Mouse (Mus musculus) MEL (cell line): ENCODE measurements around the gene Cx3cr1. TPM values are rescaled to one million over a fixed set of nuclear protein-coding genes. Genes with fewer than 3 reads are reported as not detected.

Experiments used
- DNase-seq: peaks from one replicate; pipeline ENCODE4 v3.0.0; 2011; ENCODE audit warnings: low read depth, low spot score
- H3K27ac ChIP-seq: 2 replicates; pipeline ENCODE4 v1.5.1; 2012; ENCODE audit warnings: low read depth, mild to moderate bottlenecking, control low read depth, low read length, moderate library complexity; ENCODE audit not compliant: control insufficient read depth
- H3K27me3 ChIP-seq, 2 experiments: fragments of 150-350 bp in 1 of 2; sonication (generic) in 1 of 2; 2 replicates each; pipeline ENCODE4 v1.6.1; 2012; ENCODE audit warnings: low read length in 2 of 2, mild to moderate bottlenecking in 2 of 2, improper control_type of control experiment in 1 of 2, moderate library complexity in 1 of 2; ENCODE audit not compliant: insufficient read depth in 2 of 2, control insufficient read depth in 1 of 2
- H3K36me3 ChIP-seq, 2 experiments: 2 replicates each; pipeline ENCODE4 v1.6.1; 2012 to 2014; ENCODE audit warnings: low read length in 2 of 2, improper control_type of control experiment in 1 of 2, inconsistent platforms in 1 of 2, mild to moderate bottlenecking in 1 of 2; ENCODE audit not compliant: insufficient read depth in 2 of 2, control insufficient read depth in 1 of 2
- H3K4me1 ChIP-seq, 2 experiments: fragments of 150-350 bp in 1 of 2; sonication (generic) in 1 of 2; 2 replicates each; pipeline ENCODE4 v1.6.1; 2012; ENCODE audit warnings: low read length in 2 of 2, improper control_type of control experiment in 1 of 2, mild to moderate bottlenecking in 1 of 2; ENCODE audit not compliant: insufficient read depth in 2 of 2, control insufficient read depth in 1 of 2
- H3K4me3 ChIP-seq, 2 experiments: fragments of 150-350 bp in 1 of 2; sonication (generic) in 1 of 2; 2 replicates each; pipeline ENCODE4 v1.5.1; 2012; ENCODE audit warnings: low read depth in 2 of 2, low read length in 2 of 2, mild to moderate bottlenecking in 2 of 2, moderate library complexity in 2 of 2, control low read depth in 1 of 2, improper control_type of control experiment in 1 of 2; ENCODE audit not compliant: control insufficient read depth in 1 of 2, insufficient read depth in 1 of 2
- H3K79me2 ChIP-seq: 2 replicates; pipeline ENCODE4 v1.6.1; 2012; ENCODE audit warnings: mild to moderate bottlenecking, low read length, moderate library complexity; ENCODE audit not compliant: control insufficient read depth, poor library complexity, insufficient read depth
- H3K9ac ChIP-seq: 2 replicates; pipeline ENCODE4 v1.6.1; 2012; ENCODE audit warnings: low read depth, mild to moderate bottlenecking, control low read depth, low read length, moderate library complexity; ENCODE audit not compliant: control insufficient read depth, poor library complexity, severe bottlenecking
- H3K9me3 ChIP-seq: fragments of 150-350 bp; sonication (generic); replicated peaks from 2 replicates; pipeline ENCODE4 v1.6.1; 2012; ENCODE audit warnings: mild to moderate bottlenecking, low read length, improper control_type of control experiment, moderate library complexity; ENCODE audit not compliant: insufficient read depth
- BHLHE40 ChIP-seq: IDR thresholded peaks from 2 replicates; pipeline ENCODE4 v1.6.1; 2012; ENCODE audit warnings: low read depth, mild to moderate bottlenecking, inconsistent platforms, low read length, improper control_type of control experiment, borderline replicate concordance
- CHD1 ChIP-seq: IDR thresholded peaks from 2 replicates; pipeline ENCODE4 v1.6.1; 2012; ENCODE audit warnings: low read depth, mild to moderate bottlenecking, inconsistent platforms, low read length, improper control_type of control experiment
- CHD2 ChIP-seq: IDR thresholded peaks from 2 replicates; pipeline ENCODE4 v1.6.1; 2011; ENCODE audit warnings: low read length, improper control_type of control experiment
- CTCF ChIP-seq, 3 experiments: IDR thresholded peaks in 2 of 3; conservative IDR thresholded peaks in 1 of 3; 2 replicates each; pipeline ENCODE4 v1.5.1; 2011 to 2012; ENCODE audit warnings: low read length in 3 of 3, low read depth in 2 of 3, mild to moderate bottlenecking in 2 of 3, improper control_type of control experiment in 1 of 3, inconsistent platforms in 1 of 3, mixed read lengths in 1 of 3, moderate library complexity in 1 of 3; ENCODE audit not compliant: control insufficient read depth in 1 of 3, insufficient read depth in 1 of 3, poor library complexity in 1 of 3, severe bottlenecking in 1 of 3
- E2F4 ChIP-seq: IDR thresholded peaks from 2 replicates; pipeline ENCODE4 v1.6.1; 2011; ENCODE audit warnings: low read depth, low read length, improper control_type of control experiment, borderline replicate concordance
- ELF1 ChIP-seq: IDR thresholded peaks from 2 replicates; pipeline ENCODE4 v1.6.1; 2014; ENCODE audit warnings: low read depth, mild to moderate bottlenecking, inconsistent platforms, low read length, improper control_type of control experiment, moderate library complexity
- ETS1 ChIP-seq: IDR thresholded peaks from 2 replicates; pipeline ENCODE4 v1.6.1; 2012; ENCODE audit warnings: low read depth, mild to moderate bottlenecking, inconsistent platforms, low read length, improper control_type of control experiment, moderate library complexity
- GABPA ChIP-seq: IDR thresholded peaks from 2 replicates; pipeline ENCODE4 v1.6.1; 2012; ENCODE audit warnings: low read depth, mild to moderate bottlenecking, inconsistent platforms, low read length, improper control_type of control experiment, moderate library complexity
- GATA1 ChIP-seq: IDR thresholded peaks from 2 replicates; pipeline ENCODE4 v1.6.1; 2011; ENCODE audit warnings: low read depth, low read length, improper control_type of control experiment
- KAT2A ChIP-seq: conservative IDR thresholded peaks from 2 replicates; pipeline ENCODE4 v1.6.1; 2012; ENCODE audit warnings: low read depth, low read length, improper control_type of control experiment, inconsistent platforms
- MAFK ChIP-seq: IDR thresholded peaks from 2 replicates; pipeline ENCODE4 v1.6.1; 2011; ENCODE audit warnings: low read depth, mild to moderate bottlenecking, low read length, improper control_type of control experiment, borderline replicate concordance
- MAX ChIP-seq: IDR thresholded peaks from 2 replicates; pipeline ENCODE4 v1.6.1; 2011; ENCODE audit warnings: low read length, improper control_type of control experiment
- MAZ ChIP-seq: IDR thresholded peaks from 2 replicates; pipeline ENCODE4 v1.6.1; 2012; ENCODE audit warnings: low read depth, mild to moderate bottlenecking, inconsistent platforms, low read length, improper control_type of control experiment
- MEF2A ChIP-seq: IDR thresholded peaks from 2 replicates; pipeline ENCODE4 v1.6.1; 2014; ENCODE audit warnings: low read depth, mild to moderate bottlenecking, inconsistent platforms, low read length, improper control_type of control experiment; ENCODE audit not compliant: poor library complexity, insufficient replicate concordance, severe bottlenecking; ENCODE audit errors: extremely low read depth
- MXI1 ChIP-seq: IDR thresholded peaks from 2 replicates; pipeline ENCODE4 v1.6.1; 2011; ENCODE audit warnings: mild to moderate bottlenecking, low read depth, low read length, improper control_type of control experiment
- MYC ChIP-seq: IDR thresholded peaks from 2 replicates; pipeline ENCODE4 v1.6.1; 2011; ENCODE audit warnings: low read depth, mild to moderate bottlenecking, low read length, improper control_type of control experiment, moderate library complexity
- NELFE ChIP-seq: IDR thresholded peaks from 2 replicates; pipeline ENCODE4 v1.6.1; 2011; ENCODE audit warnings: low read depth, low read length, improper control_type of control experiment
- NRF1 ChIP-seq: IDR thresholded peaks from 2 replicates; pipeline ENCODE4 v1.6.1; 2014; ENCODE audit warnings: low read depth, mild to moderate bottlenecking, inconsistent platforms, low read length, improper control_type of control experiment, moderate library complexity; ENCODE audit not compliant: poor library complexity, insufficient read depth, severe bottlenecking
- POLR2AphosphoS2 ChIP-seq: IDR thresholded peaks from 2 replicates; pipeline ENCODE4 v1.6.1; 2011; ENCODE audit warnings: low read length, improper control_type of control experiment
- POLR2AphosphoS5 ChIP-seq: IDR thresholded peaks from 2 replicates; pipeline ENCODE4 v1.6.1; 2012; ENCODE audit warnings: low read depth, borderline replicate concordance, mild to moderate bottlenecking, inconsistent platforms, low read length, moderate library complexity, mixed read lengths
- RAD21 ChIP-seq: IDR thresholded peaks from 2 replicates; pipeline ENCODE4 v1.6.1; 2011; ENCODE audit warnings: mild to moderate bottlenecking, low read depth, low read length, improper control_type of control experiment
- SIN3A ChIP-seq: IDR thresholded peaks from 2 replicates; pipeline ENCODE4 v1.6.1; 2012; ENCODE audit warnings: low read length, improper control_type of control experiment, inconsistent platforms
- SMC3 ChIP-seq: IDR thresholded peaks from 2 replicates; pipeline ENCODE4 v1.6.1; 2011; ENCODE audit warnings: low read depth, low read length, improper control_type of control experiment
- TBP ChIP-seq: IDR thresholded peaks from 2 replicates; pipeline ENCODE4 v1.8.0; 2011; ENCODE audit warnings: low read depth, low read length, improper control_type of control experiment
- TCF12 ChIP-seq: IDR thresholded peaks from 2 replicates; pipeline ENCODE4 v1.6.1; 2014; ENCODE audit warnings: low read depth, mild to moderate bottlenecking, inconsistent platforms, low read length, improper control_type of control experiment, moderate library complexity
- USF1 ChIP-seq: IDR thresholded peaks from 2 replicates; pipeline ENCODE4 v1.6.1; 2014; ENCODE audit warnings: low read depth, mild to moderate bottlenecking, inconsistent platforms, low read length, improper control_type of control experiment, moderate library complexity
- USF2 ChIP-seq, 2 experiments: IDR thresholded peaks; 2 replicates each; pipeline ENCODE4 v1.6.1; 2011 to 2012; ENCODE audit warnings: improper control_type of control experiment in 2 of 2, low read length in 2 of 2, borderline replicate concordance in 1 of 2, inconsistent platforms in 1 of 2, low read depth in 1 of 2, mild to moderate bottlenecking in 1 of 2; ENCODE audit not compliant: insufficient read depth in 1 of 2
- ZC3H11A ChIP-seq: IDR thresholded peaks from 2 replicates; pipeline ENCODE4 v1.6.1; 2012; ENCODE audit warnings: low read depth, mild to moderate bottlenecking, inconsistent platforms, low read length, improper control_type of control experiment
- ZKSCAN1 ChIP-seq: IDR thresholded peaks from 2 replicates; pipeline ENCODE4 v1.6.1; 2012; ENCODE audit warnings: low read depth, mild to moderate bottlenecking, inconsistent platforms, low read length, improper control_type of control experiment, moderate library complexity
- ZMIZ1 ChIP-seq: IDR thresholded peaks from 2 replicates; pipeline ENCODE4 v1.6.1; 2012; ENCODE audit warnings: low read depth, mild to moderate bottlenecking, inconsistent platforms, low read length, improper control_type of control experiment, moderate library complexity
- polyA plus RNA-seq, 2 experiments: library from polyadenylated mRNA; stranded (reverse) in 1 of 2; unstranded in 1 of 2; fragments of >175 nt in 1 of 2; fragments of >200 nt in 1 of 2; gene quantifications; 2 replicates each; pipeline versions ENCODE4 v1.2.1 to v1.2.4; 2012; ENCODE audit warnings: low replicate concordance in 2 of 2, low read depth in 1 of 2; ENCODE audit not compliant: insufficient read length in 2 of 2, insufficient read depth in 1 of 2, missing spikeins in 1 of 2
- total RNA-seq: library from RNA; depleted of rRNA; stranded (reverse); fragments of 300-350 nt; gene quantifications from 2 replicates; pipeline ENCODE4 v1.2.3, GENCODE M21; 2012

Cx3cr1 gene
- total and polyA plus RNA-seq, 3 experiments, result not detected

DNA sequence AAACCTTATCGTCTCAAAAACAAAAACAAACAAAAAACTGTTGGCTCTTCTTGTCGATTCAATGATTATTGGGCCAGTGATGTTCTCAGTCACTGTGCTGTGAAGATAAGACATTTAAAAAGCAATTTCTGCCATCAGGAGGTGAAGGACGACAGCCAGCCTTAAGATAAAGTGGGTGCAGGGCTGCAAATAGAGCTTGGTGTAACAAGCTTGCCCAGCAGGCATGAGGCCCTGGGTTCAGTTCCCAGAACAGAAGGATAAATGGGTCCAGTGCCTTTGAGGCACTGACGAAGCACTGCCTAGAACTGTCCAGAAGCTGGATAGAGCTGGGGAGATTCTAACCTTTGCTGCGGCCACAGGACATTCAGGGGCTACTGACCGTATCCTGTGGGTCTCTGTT lies 42.8 kb upstream of the Cx3cr1 start (continued):
- TF ChIP-seq SIN3A (peak; percentile 88), POLR2AphosphoS2 (no peak), SMC3 (no peak), RAD21 (no peak), CTCF (IDR thresholded peaks at IDR 0.05 in 2 of 3, conservative IDR thresholded peaks at IDR 0.05 in 1 of 3; ENCODE audit: control insufficient read depth in 1 of 3, insufficient read depth in 1 of 3, low read depth in 2 of 3, low read length in 3 of 3, poor library complexity in 1 of 3, severe bottlenecking in 1 of 3) (no peak), MEF2A (0 out of 2 replicates have a peak, but pooled peaks have one; percentile 23), E2F4 (no peak), USF1 (0 out of 2 replicates have a peak, but pooled peaks have one; percentile 18), TBP (peak; percentile 44; the same call in 1 of the 2 replicates), MYC (peak; percentile 46; the same call in 1 of the 2 replicates), ZC3H11A (no peak), POLR2AphosphoS5 (no peak), NELFE (no peak), MAX (peak; percentile 45; the same call in 1 of the 2 replicates), KAT2A (no peak), GABPA (no peak), ZKSCAN1 (no peak), MXI1 (peak; percentile 74), ZMIZ1 (0 out of 2 replicates have a peak, but pooled peaks have one; percentile 56), USF2 (IDR thresholded peaks at IDR 0.05; ENCODE audit: borderline replicate concordance in 1 of 2, insufficient read depth in 1 of 2, low read depth in 1 of 2, low read length in 2 of 2) (no peak), TCF12 (peak; percentile 93)

GRCm38 (mm10) chr9:120111156-120111945 lies 41.7 kb upstream of the Cx3cr1 start:
- peak overlapping the region; percentile 76 for H3K9ac ChIP-seq
- H3K79me2 ChIP-seq, result peaks cover 27% of the 10 kb centered on the region
- no peak for DNase-seq
- H3K27me3 ChIP-seq, result no peaks in the 10 kb centered on the region
- peaks cover 14 to 31% of the 10 kb centered on the region in 2 experiments for H3K4me1 ChIP-seq
- TF ChIP-seq ZC3H11A (no peak), CHD1 (no peak), NRF1 (no peak), MAFK (no peak), ETS1 (0 out of 2 replicates have a peak, but pooled peaks have one; percentile 25), ELF1 (no peak), MAZ (no peak), MAX (peak; percentile 45; the same call in 1 of the 2 replicates), KAT2A (no peak), CHD2 (no peak), MYC (0 out of 2 replicates have a peak, but pooled peaks have one; percentile 56), GATA1 (no peak), USF1 (peak; percentile 57; the same call in 1 of the 2 replicates), SIN3A (no peak; the same call in 1 of the 2 replicates), TBP (peak; percentile 12; the same call in 1 of the 2 replicates), MEF2A (no peak), BHLHE40 (no peak)
- peaks cover 0 to 29% of the 10 kb centered on the region in 2 experiments; a peak in 2 of 4 replicates for H3K36me3 ChIP-seq
- H3K27ac ChIP-seq, result peak overlapping the region; percentile 97
- H3K4me3 ChIP-seq, result peak overlapping the region; percentile 54 to 66
- no peaks in the 10 kb centered on the region for H3K9me3 ChIP-seq
